Mouse (Mus musculus) megakaryocyte, embryonic 14.5 days (primary cell): ENCODE data around the gene Mst1.

Source experiments
- FLI1 ChIP-seq: IDR thresholded peaks from 2 replicates; pipeline ENCODE4 v1.6.1; 2012; ENCODE audit warnings: low read length, inconsistent platforms, mixed read lengths
- GATA1 ChIP-seq: IDR thresholded peaks from 3 replicates; pipeline ENCODE4 v1.6.1; 2012; ENCODE audit warnings: mixed read lengths, low read length, inconsistent platforms, borderline replicate concordance

DNA sequence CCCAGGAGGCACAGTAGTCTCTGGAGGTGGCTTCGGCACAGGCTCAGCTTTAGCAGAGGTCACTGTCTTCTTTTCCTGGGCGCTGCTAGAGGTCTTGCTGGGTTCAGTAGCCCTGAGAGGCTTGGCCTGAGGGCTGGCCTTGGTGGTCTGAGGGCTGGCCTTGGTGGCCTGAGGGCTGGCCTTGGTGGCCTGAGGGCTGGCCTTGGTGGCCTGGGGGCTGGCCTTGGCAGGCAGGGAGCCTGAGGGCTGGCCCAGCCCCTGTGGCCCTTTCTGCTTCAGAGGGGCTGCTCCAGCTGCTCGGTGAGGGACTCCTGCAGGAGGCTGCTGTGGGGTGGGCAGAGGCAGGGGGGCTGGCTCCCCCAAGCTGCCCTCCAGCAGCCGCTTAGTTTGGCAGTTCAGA is 36.9 kb downstream of the Mst1 start:
- TF ChIP-seq FLI1: no peak
- TF ChIP-seq GATA1: no peak
